Mouse (Mus musculus) urinary bladder, postnatal 10 days (tissue): ENCODE measurements around the gene Ch25h.

ENCODE experiments used
- DNase-seq: peaks from one replicate; pipeline ENCODE4 v3.0.0; 2022; ENCODE audit warnings: low spot score

Ch25h gene

DNA sequence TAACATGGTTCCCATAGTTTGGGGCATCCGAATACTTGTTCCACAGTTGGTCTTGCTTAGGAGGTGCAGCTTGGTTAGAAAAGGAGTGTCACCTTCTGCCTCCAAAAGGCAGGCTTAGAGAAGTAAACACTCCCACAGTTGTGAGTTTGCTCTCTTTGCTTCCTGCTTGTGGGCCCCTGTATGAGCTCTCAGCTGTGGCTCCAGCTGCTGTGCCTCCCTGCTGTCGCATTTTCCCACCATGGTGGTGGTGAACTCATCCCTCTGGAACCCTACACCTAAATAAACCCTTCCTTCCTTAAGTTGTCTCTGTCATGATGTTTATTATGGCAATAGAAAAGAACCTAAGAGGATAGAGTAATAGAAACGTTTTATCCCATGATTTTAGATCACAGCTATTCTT lies 6.2 kb downstream of the Ch25h start:
- DNase-seq = no peak

DNA sequence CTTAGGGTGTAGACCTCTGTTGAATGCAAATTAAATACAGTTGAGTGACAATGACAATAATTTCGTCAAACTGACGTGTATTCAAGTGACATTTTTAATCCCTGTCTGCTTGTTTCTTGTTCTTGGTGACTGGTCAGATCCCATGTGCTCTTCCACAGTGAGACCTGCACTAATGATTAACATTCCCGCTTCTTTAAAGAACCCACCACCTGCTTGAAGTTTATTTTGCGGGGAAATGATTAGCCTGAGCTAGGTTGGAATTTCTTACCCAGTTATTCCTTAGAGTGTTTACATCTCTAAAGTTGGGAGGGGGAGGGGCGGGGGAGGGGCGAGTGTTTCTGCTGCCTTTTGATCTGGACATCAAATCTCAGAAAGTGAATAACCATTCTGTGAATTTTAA lies 6.7 kb downstream of the Ch25h start:
- no peak for DNase-seq

DNA sequence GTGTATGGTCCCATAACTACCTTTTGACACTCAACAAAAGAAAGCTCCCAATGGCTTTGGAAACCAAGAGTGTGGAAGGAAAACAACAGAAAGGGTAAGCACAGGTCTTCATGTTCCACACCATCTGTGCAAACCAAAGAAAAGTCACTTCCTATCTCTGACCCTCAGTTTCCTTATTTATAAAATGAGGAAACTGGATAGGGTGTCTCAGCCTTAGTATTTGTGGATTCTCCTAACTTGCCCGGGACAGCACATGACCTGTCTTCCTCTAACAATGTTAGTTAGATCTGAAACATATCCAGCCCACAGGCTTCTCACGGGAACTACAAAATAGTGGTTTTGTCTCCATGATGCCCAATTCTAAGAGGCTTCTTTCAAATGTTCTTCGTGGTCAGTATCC lies 10.5 kb downstream of the Ch25h start:
- no peak for DNase-seq

DNA sequence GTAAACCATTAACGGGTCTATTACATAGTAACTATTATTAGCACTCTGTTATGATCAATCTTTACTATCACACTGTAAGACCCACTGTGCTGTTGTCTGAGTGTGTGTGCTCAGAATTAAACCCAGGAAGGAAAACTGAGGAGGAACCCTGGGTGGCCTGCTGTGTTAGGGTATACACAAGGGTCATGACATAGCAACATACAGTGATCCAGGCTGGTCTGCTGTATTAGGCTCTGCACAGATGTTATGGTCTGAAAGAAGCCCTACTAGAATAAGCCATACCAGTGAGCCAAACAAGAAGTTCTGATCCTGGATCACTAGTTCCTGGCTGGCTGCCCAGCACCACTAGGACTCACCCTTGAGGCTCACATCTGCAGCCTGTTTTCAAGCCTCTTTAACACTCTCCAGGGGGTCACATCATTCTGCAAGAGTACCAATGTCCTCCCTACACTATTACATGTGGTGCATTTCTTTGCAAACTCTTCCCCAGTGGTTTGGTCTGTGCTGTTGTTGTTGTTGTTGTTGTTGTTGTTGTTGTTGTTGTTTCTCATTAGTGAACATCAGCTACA lies 13.4 kb downstream of the Ch25h start:
- no peak for DNase-seq

DNA sequence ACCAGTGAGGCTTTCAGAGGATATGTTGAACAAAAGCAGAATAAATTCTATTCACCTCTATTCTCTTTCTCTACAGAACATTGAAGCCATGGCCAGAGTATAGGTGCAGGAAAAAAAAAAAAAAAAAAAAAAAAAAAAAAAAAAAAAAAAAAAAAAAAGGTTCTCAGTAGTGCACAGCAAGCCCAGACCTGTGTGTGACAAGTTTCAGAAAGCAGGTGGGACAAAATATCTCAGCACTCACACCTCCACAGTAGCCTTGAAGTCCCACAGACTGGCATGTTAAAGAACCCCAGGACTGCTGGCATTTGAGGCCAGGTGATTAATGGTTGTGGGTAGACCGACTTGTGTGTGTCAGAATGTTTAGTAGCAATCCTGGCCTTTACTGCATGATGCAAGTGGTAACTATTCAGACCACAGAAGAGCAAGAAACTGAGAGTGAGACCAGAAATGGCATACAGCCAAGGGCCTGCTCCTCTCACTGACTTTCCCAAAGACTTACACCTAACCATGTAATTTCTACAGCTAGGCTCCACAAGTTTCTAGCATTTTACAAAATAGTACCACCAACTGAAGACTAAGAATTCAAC lies 24.1 kb downstream of the Ch25h start:
- no peak for DNase-seq

DNA sequence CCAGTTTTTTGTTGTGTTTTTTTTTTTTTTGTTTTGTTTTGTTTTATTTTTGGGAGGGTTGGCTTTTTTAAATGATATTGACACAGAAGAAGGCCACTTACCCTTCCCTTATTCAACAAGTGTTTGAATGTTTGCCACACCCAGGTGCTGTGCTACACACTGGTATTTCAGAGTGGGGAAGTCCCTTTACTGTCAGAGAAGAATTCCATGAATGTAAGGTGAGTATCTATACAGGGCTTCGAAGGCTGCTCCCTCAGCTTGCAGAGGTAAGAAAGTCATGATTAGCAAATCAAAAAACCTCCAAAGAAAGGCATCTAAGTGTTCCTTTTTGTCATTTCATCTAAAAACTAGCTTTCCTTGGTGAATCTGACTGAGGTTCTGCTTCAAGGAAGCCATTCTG lies 26.1 kb downstream of the Ch25h start:
- no peak for DNase-seq

DNA sequence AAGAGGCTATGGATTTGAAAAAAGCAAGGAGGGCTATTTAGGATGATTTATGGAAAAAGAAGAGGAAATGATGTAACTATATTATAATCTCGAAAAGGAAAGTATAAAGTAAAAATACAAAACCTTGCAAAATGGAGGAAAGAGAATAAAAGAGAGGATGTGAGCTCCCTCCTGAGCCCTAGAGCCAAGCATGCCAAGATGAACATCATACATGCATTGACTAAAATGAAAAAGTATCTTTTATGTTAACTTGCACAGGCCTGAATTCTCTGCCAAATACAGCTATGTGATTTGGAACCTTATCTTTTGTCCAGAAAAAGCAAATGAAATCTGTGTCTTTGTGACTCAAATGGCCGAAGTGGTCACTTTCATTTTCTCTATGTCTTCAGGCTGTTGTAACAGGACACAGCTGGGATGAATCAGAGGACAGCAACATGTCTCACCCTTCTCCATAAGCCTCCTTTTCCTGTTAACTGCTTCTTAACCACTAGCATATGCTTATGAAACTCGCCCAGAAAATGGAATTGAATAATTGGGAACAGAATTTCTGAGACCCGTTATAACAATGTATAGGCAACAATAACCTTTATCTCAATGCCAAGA lies 29.5 kb downstream of the Ch25h start:
- no peak for DNase-seq

DNA sequence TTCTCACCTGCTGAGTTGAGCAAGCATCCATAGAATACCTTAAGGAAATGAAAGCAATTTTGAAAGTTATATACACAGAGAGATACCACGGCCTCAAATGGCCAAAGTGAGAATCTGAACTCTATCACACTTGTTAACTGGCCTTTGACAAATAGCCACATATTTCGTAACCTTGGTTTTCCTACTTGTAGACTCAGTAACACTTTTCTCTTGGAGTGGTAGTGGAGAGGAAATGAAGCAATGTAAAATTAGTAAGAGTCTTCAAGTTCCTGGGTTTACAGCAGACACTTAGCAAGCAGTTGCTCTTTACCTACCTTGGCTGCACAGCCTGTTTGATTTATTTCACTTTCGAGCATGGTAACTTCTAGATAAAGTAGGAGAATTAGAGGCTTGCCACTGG lies 30.2 kb downstream of the Ch25h start:
- no peak for DNase-seq

DNA sequence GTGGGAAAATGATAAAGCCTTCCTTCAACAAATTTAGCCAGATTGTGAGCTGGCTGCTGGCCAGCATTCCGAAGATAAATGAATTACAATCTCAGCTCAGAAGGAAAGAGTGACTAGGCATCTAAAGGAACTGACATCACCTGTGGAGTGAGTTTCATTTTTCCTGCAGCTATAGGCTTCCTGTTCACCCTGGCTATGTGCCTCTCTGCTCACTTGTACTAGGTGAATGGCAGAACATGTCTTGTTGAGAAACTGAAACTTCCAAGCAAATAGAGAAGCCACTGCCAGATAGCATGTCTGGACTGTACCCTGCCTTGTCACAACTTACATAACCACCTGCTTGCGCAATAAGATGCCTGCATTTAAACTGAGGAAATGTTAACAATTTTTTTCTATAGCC lies 33.0 kb downstream of the Ch25h start:
- DNase-seq = no peak

DNA sequence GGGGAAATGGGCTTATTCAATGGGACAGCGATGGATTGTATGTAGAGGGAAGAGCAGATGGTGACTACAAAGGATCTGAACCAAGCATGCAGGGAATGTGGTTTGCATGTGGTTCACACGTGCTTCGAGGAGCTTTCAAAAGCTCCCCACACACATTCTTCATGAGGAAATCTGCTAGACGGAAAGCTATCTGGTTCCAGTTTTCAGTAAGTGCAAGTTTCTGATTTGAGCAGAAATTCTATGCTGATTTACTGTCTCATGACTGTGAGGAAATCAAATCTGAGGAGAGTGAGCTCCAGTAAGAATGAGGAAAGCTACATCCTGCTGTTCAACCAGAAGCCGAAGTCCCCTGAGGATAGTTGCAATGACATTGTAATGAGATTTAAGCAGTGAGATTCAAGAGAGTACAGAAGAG lies 39.8 kb downstream of the Ch25h start:
- no peak for DNase-seq

DNA sequence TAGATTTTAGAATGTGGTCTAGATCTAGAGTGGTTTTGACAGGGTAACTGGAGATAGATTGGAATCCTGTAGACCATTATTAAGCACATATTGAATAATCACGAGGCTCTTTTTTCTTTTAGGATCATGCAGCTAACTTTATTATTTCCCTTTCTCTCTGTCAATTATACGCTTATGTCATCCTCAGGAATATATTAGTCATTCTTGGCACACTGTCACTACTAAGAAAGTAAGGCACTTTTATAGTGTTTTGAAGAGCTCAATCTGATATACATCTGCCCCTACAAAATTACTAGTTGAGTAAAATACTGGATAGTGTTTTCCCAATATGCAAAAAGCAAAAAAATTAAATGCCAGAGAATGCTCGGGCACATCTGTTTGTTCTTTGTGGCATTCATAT lies 43.6 kb downstream of the Ch25h start:
- DNase-seq = no peak

DNA sequence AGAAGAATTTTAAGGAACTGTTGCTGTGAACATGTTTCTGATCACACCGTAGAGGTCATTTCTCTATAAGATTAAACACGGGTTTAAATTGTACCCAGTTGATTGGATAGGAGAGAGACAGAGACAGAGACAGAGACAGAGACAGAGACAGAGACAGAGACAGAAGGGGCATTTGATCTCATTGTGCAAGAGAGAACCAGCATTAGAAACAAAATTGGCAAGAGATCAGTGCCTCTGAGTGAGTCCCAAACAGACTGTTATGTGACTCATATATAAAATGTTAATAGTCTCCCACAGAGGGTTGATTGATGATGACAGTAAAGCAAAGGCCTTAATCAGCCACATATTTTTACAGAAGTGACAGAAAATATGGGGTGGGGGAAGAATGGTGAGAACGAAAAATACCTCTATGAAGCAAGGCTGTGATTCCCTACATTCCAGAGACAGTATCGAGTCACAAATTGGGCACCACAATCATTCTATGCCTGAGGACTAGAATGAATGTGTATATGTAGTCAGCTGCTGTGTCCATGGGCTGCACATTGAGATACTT lies 51.1 kb downstream of the Ch25h start:
- no peak for DNase-seq
